Mouse (Mus musculus) embryonic fibroblast, embryonic 13.5 days (primary cell): ENCODE results near the gene Gm49368.

Experiments used
- CTCF ChIP-seq: IDR thresholded peaks from 2 replicates; pipeline ENCODE4 v1.5.1; 2011; ENCODE audit warnings: mild to moderate bottlenecking, control low read depth, low read length, moderate library complexity, borderline replicate concordance; ENCODE audit not compliant: insufficient read depth
- POLR2A ChIP-seq: IDR thresholded peaks from 2 replicates; pipeline ENCODE4 v1.6.1; 2011; ENCODE audit warnings: low read depth, mild to moderate bottlenecking, control low read depth, low read length, moderate library complexity

DNA sequence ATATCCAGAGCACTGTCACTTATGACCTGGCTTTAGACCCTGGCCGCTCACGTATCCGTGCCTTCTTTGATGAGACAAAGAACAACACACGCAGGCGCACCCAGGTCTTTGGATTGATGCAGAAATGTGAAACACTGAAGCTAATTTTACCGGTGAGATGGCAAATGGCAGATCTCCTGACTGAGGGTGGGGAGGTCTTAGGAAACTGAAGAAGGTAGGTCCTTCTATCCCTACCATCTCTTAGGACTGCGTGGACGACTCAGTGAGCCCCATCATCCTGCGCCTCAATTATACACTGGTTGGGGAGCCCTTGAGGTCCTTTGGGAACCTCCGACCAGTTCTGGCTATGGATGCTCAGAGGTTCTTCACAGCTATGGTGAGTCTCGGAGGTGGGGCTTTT is 49.6 kb downstream of the Gm49368 start:
- TF ChIP-seq CTCF (no peak), POLR2A (no peak)
